Mouse (Mus musculus) adrenal gland (tissue): ENCODE measurements at regions not wholly inside any gene's neighbourhood (a gene's known extent, or its start where the extent isn't known, plus 50 kb on each side); places are given as distances from the start of the nearest gene placed in this dataset.

ENCODE experiments used
- intact Hi-C: fragments of 180-260 bp; cut with DNase I; formaldehyde crosslinking; loops from one replicate; pipeline ENCODE4 v1.15.1; 2025

GRCm38 (mm10) chr15:69224619-69225587 is 2724.2 kb upstream of the Lrrc6 start:
- intact Hi-C loops = no loop called here

GRCm38 (mm10) chr15:69223411-69223810 is 2722.7 kb upstream of the Lrrc6 start:
- intact Hi-C loops = no loop called here

- intact Hi-C loops = no loop called here
These were observed 2721.7 kb upstream of the Lrrc6 start for GRCm38 (mm10) chr15:69222391-69222790.
